Mouse (Mus musculus): Measurements from ENCODE around the gene Gpatch8. TPM values are rescaled to one million over a fixed set of nuclear protein-coding genes. Genes with fewer than 3 reads are reported as not detected.

The Gpatch8 gene
- 29.2 and 33.6 TPM in 2 replicates for polyA plus RNA-seq (2015; fragmentation: Nextera tagmentation; extraction: Ambion mirVana)

GRCm38 (mm10) chr11:102556031-102556715, at the start of gene Gpatch8:
Gene Gpatch8, minus strand, starts transcription at chr11:102556392.

GRCm38 (mm10) chr11:102604010-102604584, 47.9 kb upstream of the Gpatch8 start, which contains the start of gene Fzd2:
Gene Fzd2, plus strand, starts transcription at chr11:102604396.

DNA sequence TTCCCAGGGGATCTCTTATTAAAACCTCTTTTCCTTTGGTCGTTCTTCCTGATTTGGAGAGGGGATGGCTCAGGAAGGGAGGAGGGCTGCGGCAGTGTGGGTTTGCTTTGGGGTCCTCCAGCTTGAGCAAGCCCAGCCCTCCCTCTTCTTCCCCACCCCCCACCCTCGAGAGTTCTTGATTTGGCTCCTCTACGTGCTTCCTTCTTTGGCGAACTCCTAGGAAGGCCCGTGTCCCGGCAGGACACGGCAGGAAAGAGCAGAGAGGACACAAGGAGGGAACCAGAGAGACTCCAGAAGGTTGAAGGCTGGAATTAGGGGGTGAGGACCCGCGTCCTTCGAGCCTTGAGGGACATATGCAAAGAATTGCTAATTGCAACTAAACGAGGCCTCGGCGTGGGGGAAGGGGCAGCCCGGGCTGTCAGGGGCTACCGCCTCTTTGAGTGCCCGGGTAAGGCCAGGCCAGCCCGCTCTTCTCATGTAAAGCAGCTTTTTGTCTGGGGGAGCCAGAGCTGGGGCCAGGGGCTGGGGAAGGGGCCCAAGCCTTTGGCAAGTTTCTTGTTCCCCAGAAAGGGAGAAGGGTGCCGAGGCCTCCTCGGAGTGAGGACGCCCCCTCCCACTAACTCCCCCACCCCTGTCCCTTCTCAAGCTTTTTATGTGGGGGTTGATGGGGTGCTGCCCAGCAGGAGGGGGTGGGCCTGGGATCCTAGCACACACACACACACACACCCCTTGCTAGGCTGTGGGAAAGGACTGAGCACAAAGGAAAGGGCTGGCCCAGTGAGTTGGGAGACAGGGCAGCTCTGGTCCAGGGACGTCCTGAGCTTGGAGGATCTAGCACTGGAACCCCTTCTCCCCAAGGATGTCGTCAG, 23.2 kb upstream of the Gpatch8 start, which contains the start of gene Gm11627:
TSS of gene Gm11627 (minus strand) at position 297 of the 869 bp plus-strand sequence.

GRCm38 (mm10) chr11:102469648-102470357, 86.4 kb downstream of the Gpatch8 start, which contains the start of gene Itga2b:
Gene Itga2b, minus strand, starts transcription at chr11:102470122.

GRCm38 (mm10) chr11:102447497-102447896, 108.7 kb downstream of the Gpatch8 start, which contains the start of gene Fam171a2:
Gene Fam171a2, minus strand, starts transcription at chr11:102447682.

DNA sequence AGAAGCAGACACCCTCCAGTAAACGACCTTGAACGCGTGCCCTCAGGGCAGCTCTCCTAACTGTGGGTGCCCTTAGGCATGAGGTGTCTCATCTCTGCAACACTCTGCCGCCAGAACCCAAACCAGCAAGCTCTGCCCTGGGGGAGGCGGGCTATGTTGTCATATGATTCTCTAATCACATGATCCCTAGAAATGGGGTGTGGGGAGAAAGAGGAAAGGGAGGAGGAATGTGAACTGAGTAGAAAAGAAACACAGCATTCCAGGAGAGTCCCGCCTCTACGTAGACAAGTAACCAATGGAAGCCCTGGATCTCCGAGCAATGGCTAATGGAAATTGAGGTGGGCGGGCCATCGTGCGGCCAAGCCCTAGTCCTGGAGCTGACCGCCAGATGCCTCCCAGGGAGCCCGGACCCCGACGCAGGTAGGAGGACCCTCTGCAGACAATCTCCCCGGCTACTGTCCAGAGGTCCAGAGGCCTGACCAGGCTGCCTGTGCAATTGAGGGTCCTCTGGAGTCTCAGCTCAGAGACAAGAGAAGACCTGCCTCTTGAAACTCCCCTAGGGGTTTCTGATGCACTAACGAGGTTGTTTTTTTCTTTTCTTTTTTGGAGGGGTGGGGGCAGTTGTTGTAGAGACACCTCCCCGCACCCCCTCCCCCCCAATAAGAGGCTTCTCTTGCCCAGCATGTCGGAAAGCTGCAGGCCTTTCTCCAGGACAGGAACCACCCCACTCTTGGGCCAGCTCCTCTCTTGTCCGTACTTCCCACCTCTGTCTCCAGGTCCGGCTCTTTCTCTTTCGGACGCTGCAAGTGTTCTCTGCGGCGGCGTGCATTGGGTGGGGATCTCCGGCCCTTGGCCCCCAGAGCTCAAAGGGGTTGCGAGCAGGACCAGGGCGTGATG, 125.8 kb downstream of the Gpatch8 start, which contains the start of gene Grn:
TSS of gene Grn (plus strand) at position 195 of the 897 bp plus-strand sequence.

Other genes with a start within 250 kb of the Gpatch8 start
- 67.7 and 68.5 TPM in 2 replicates for gene Ubtf, start 236.7 kb downstream of the Gpatch8 start, polyA plus RNA-seq (2015; fragmentation: Nextera tagmentation; extraction: Ambion mirVana)
- gene Slc4a1, start 190.2 kb downstream of the Gpatch8 start, polyA plus RNA-seq (2015; fragmentation: Nextera tagmentation; extraction: Ambion mirVana) = 509 and 579 TPM in 2 replicates
- 2.0 and 2.6 TPM in 2 replicates for gene Rundc3a, start 163.0 kb downstream of the Gpatch8 start, polyA plus RNA-seq (2015; fragmentation: Nextera tagmentation; extraction: Ambion mirVana)
- 360 and 378 TPM in 2 replicates for gene Slc25a39, start 148.4 kb downstream of the Gpatch8 start, polyA plus RNA-seq (2015; fragmentation: Nextera tagmentation; extraction: Ambion mirVana)
- gene Grn, start 126.1 kb downstream of the Gpatch8 start, polyA plus RNA-seq (2015; fragmentation: Nextera tagmentation; extraction: Ambion mirVana) = 103 and 160 TPM in 2 replicates
- gene Fam171a2, start 108.7 kb downstream of the Gpatch8 start, polyA plus RNA-seq (2015; fragmentation: Nextera tagmentation; extraction: Ambion mirVana) = 1.1 and 1.2 TPM in 2 replicates
- gene Itga2b, start 86.3 kb downstream of the Gpatch8 start, polyA plus RNA-seq (2015; fragmentation: Nextera tagmentation; extraction: Ambion mirVana) = 26.8 and 27.0 TPM in 2 replicates
- 4.1 and 6.5 TPM in 2 replicates for gene Gm11627, start 23.1 kb upstream of the Gpatch8 start, polyA plus RNA-seq (2015; fragmentation: Nextera tagmentation; extraction: Ambion mirVana)
- gene Fzd2, start 48.0 kb upstream of the Gpatch8 start, polyA plus RNA-seq (2015; fragmentation: Nextera tagmentation; extraction: Ambion mirVana) = 3.4 and 4.1 TPM in 2 replicates
- gene Meioc, start 107.3 kb upstream of the Gpatch8 start, polyA plus RNA-seq (2015; fragmentation: Nextera tagmentation; extraction: Ambion mirVana) = 0.07 TPM in 1 of 2 replicates, not detected in the other
- gene Ccdc43, start 141.4 kb upstream of the Gpatch8 start, polyA plus RNA-seq (2015; fragmentation: Nextera tagmentation; extraction: Ambion mirVana) = 14.4 and 16.5 TPM in 2 replicates
- gene Adam11, start 205.0 kb upstream of the Gpatch8 start, polyA plus RNA-seq (2015; fragmentation: Nextera tagmentation; extraction: Ambion mirVana) = 0.82 and 1.2 TPM in 2 replicates

All from spleen, postnatal 0 days (tissue).